Mouse (Mus musculus) heart, embryonic 14.5 days (tissue): Measurements from ENCODE around the gene Ehd2. TPM values are rescaled to one million over a fixed set of nuclear protein-coding genes. Genes with fewer than 3 reads are reported as not detected.
A peak's percentile ranks its signal among the peaks of the same experiment; 100 is the strongest.

ENCODE experiments used
- ATAC-seq: fragments of 200-750 bp; cut with Nextera tagmentation; 2 replicates; pipeline ENCODE4 v1.8.0; 2017; ENCODE audit warnings: low read depth, moderate TSS enrichment; ENCODE audit not compliant: insufficient number of reproducible peaks, insufficient read depth, low FRiP score
- H3K27ac ChIP-seq, 2 experiments: fragments of 200-500 bp in 1 of 2; fragments of 300-500 bp in 1 of 2; sonication (generic) in 1 of 2; replicated peaks in 1 of 2; 2 replicates each; pipeline ENCODE4 v1.5.1; 2012 to 2014; ENCODE audit warnings: low read depth in 2 of 2, low read length in 2 of 2, control low read depth in 1 of 2, mild to moderate bottlenecking in 1 of 2, mixed read lengths in 1 of 2; ENCODE audit not compliant: control insufficient read depth in 1 of 2, insufficient read depth in 1 of 2
- H3K27me3 ChIP-seq: fragments of 300-500 bp; sonication (generic); 2 replicates; pipeline ENCODE4 v1.6.1; 2014; ENCODE audit warnings: mild to moderate bottlenecking, low read length, control low read depth; ENCODE audit not compliant: control insufficient read depth, insufficient read depth
- H3K36me3 ChIP-seq: fragments of 300-500 bp; sonication (generic); 2 replicates; pipeline ENCODE4 v1.6.1; 2014; ENCODE audit warnings: mild to moderate bottlenecking, control low read depth, low read length, mixed read lengths; ENCODE audit not compliant: control insufficient read depth, insufficient read depth
- H3K4me1 ChIP-seq, 2 experiments: fragments of 200-500 bp in 1 of 2; fragments of 300-500 bp in 1 of 2; sonication (generic) in 1 of 2; 2 replicates each; pipeline ENCODE4 v1.6.1; 2012 to 2014; ENCODE audit warnings: low read length in 2 of 2, control low read depth in 1 of 2, mixed read lengths in 1 of 2; ENCODE audit not compliant: control insufficient read depth in 2 of 2, insufficient read depth in 2 of 2
- H3K4me2 ChIP-seq: fragments of 300-500 bp; sonication (generic); 2 replicates; pipeline ENCODE4 v1.6.1; 2014; ENCODE audit warnings: mild to moderate bottlenecking, low read length
- H3K4me3 ChIP-seq, 2 experiments: fragments of 200-500 bp in 1 of 2; fragments of 300-500 bp in 1 of 2; sonication (generic) in 1 of 2; 2 replicates each; pipeline ENCODE4 v1.5.1; 2012 to 2014; ENCODE audit warnings: low read length in 2 of 2, mild to moderate bottlenecking in 2 of 2, control low read depth in 1 of 2, low read depth in 1 of 2, moderate library complexity in 1 of 2; ENCODE audit not compliant: control insufficient read depth in 1 of 2, insufficient read depth in 1 of 2
- H3K9ac ChIP-seq: fragments of 300-500 bp; sonication (generic); 2 replicates; pipeline ENCODE4 v1.6.1; 2014; ENCODE audit warnings: mild to moderate bottlenecking, low read length
- H3K9me3 ChIP-seq: fragments of 300-500 bp; sonication (generic); 2 replicates; pipeline ENCODE4 v1.6.1; 2016; ENCODE audit warnings: low read length, control low read depth; ENCODE audit not compliant: control insufficient read depth
- WGBS: fragments of 180-500 bp; shearing (Covaris S2); extraction: QIAGEN DNeasy Blood & Tissue Kit; methylation state at CpG from one replicate; pipeline ENCODE4 v1.1.7; 2014; 5-methylcytosine and 5-hydroxymethylcytosine counted together
- polyA plus RNA-seq: library from polyadenylated mRNA; unstranded; fragments of >200 nt; fragmentation: Nextera tagmentation; extraction: Ambion mirVana; gene quantifications from 2 replicates; pipeline ENCODE4 v1.2.1, GENCODE M21; 2014

Ehd2 gene
- polyA plus RNA-seq, 1 experiment from 2014 or later, result 37.4 TPM

- no peak overlapping the region for H3K27ac ChIP-seq
- H3K9me3 ChIP-seq, result no peaks in the 10 kb centered on the region
- H3K9ac ChIP-seq, result no peak overlapping the region
- H3K4me1 ChIP-seq, result no peaks in the 10 kb centered on the region
- H3K4me2 ChIP-seq, result no peak overlapping the region
- no peak for ATAC-seq
- peaks cover 96% of the 10 kb centered on the region for H3K36me3 ChIP-seq
- 75% methylated on average over 3 of the region's 3 CpGs for WGBS
- no peaks in the 10 kb centered on the region for H3K27me3 ChIP-seq
- H3K4me3 ChIP-seq, result no peak overlapping the region
These were observed 25.8 kb upstream of the Ehd2 start for GRCm38 (mm10) chr7:15993152-15993551.

GRCm38 (mm10) chr7:15991764-15992163, 24.4 kb upstream of the Ehd2 start:
- Histone ChIP-seq H3K27ac (no peak overlapping the region), H3K4me2 (no peak overlapping the region), H3K9ac (no peak overlapping the region), H3K36me3 (peaks cover 96% of the 10 kb centered on the region), H3K4me3 (no peak overlapping the region), H3K27me3 (no peaks in the 10 kb centered on the region), H3K4me1 (no peaks in the 10 kb centered on the region), H3K9me3 (no peaks in the 10 kb centered on the region)
- 92% methylated on average over 3 of the region's 3 CpGs for WGBS
- ATAC-seq, result no peak

- no peak overlapping the region for H3K27ac ChIP-seq
- H3K4me2 ChIP-seq, result no peak overlapping the region
- H3K4me3 ChIP-seq, result no peak overlapping the region
- no peaks in the 10 kb centered on the region for H3K9me3 ChIP-seq
- 93% methylated on average over 16 of the region's 16 CpGs for WGBS
- ATAC-seq, result no peak
- H3K9ac ChIP-seq, result no peak overlapping the region
- no peaks in the 10 kb centered on the region for H3K4me1 ChIP-seq
- H3K27me3 ChIP-seq, result no peaks in the 10 kb centered on the region
- H3K36me3 ChIP-seq, result peaks cover 81% of the 10 kb centered on the region
These were observed 20.4 kb upstream of the Ehd2 start for GRCm38 (mm10) chr7:15987661-15988356.

DNA sequence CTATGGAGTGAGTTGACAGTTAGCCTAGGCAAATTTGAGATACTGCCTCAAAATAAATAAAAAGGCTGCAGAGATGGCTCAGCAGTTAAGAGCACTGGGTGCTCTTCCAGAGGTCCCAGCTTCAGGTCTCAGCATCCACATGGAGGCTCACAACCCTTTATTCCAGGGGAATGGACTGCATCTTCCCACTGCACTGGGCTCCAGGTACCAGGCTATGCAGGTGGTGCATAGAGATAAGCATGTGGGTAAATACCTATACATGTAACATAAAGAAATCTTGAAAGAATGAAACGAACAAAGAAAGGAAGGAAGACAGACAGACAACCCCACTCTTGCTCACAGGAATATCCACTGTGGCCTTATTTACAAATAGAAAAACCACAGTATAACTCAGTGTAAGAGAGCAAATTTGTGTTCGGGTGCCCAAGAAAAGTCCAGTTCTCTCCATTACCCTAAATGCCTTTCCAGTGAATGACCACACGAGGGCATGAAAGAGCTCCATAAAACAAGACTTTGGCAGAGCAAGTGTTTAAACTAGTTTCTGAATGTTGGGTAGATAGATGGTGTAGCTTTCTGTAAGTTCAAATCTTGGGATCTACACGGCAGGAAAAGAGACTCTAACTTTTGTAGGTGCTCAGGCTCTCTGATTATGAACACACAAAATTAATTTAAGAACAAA, 15.5 kb upstream of the Ehd2 start:
- peaks cover 10 to 27% of the 10 kb centered on the region in 2 experiments for H3K4me1 ChIP-seq
- H3K9ac ChIP-seq, result no peak overlapping the region
- H3K36me3 ChIP-seq, result peaks cover 58% of the 10 kb centered on the region
- H3K27ac ChIP-seq, result no peak overlapping the region
- no peaks in the 10 kb centered on the region for H3K9me3 ChIP-seq
- H3K27me3 ChIP-seq, result no peaks in the 10 kb centered on the region
- ATAC-seq, result no peak
- no peak overlapping the region for H3K4me3 ChIP-seq
- H3K4me2 ChIP-seq, result no peak overlapping the region
- 33% methylated on average over 4 of the region's 4 CpGs for WGBS

GRCm38 (mm10) chr7:15981538-15981937, 14.2 kb upstream of the Ehd2 start:
- peaks cover 52% of the 10 kb centered on the region for H3K36me3 ChIP-seq

GRCm38 (mm10) chr7:15980246-15980645, 12.9 kb upstream of the Ehd2 start:
- H3K9ac ChIP-seq, result no peak overlapping the region
- 26% methylated on average over 8 of the region's 8 CpGs for WGBS
- ATAC-seq, result peak; percentile 71
- peaks cover 52% of the 10 kb centered on the region for H3K36me3 ChIP-seq
- no peaks in the 10 kb centered on the region for H3K27me3 ChIP-seq
- no peaks in the 10 kb centered on the region for H3K9me3 ChIP-seq
- peaks cover 10 to 27% of the 10 kb centered on the region in 2 experiments for H3K4me1 ChIP-seq
- no peak overlapping the region for H3K4me3 ChIP-seq
- no peak overlapping the region for H3K4me2 ChIP-seq
- H3K27ac ChIP-seq, result peak overlapping the region; percentile 44 to 81; a peak in 3 of 4 replicates

More at GRCm38 (mm10) chr7:15981538-15981937, 14.2 kb upstream of the Ehd2 start:
- ATAC-seq, result no peak
- 50% methylated on average over 4 of the region's 4 CpGs for WGBS
- Histone ChIP-seq H3K9me3 (no peaks in the 10 kb centered on the region), H3K27me3 (no peaks in the 10 kb centered on the region), H3K27ac (peak overlapping the region; percentile 60 to 81), H3K4me1 (peaks cover 10 to 27% of the 10 kb centered on the region in 2 experiments), H3K9ac (peak overlapping the region; percentile 41; the same call in 1 of the 2 replicates), H3K4me2 (no peak overlapping the region), H3K4me3 (no peak overlapping the region)

DNA sequence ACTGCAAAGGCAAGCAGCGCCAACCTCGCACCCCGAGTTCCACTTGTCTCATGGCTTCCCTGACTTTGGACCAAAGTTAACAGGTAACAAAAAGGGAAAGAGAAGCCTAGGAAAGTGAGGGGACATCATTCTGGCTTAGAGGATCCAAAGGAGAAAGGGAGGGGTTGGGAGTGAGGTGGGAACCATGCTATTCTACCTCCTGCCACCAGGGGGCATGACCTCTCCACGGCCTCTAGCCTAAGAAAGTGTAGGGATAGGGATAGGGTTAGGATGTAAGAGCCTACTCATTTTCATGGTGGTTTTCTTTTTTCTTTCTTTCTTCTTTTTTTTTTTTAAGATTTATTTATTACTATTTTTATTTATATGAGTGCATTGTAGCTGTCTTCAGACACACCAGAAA, 8.5 kb upstream of the Ehd2 start:
- no peak for ATAC-seq
- H3K27me3 ChIP-seq, result no peaks in the 10 kb centered on the region
- WGBS, result 76% methylated on average over 4 of the region's 4 CpGs
- no peak overlapping the region for H3K27ac ChIP-seq
- peaks cover 72% of the 10 kb centered on the region for H3K36me3 ChIP-seq
- H3K4me3 ChIP-seq, result no peak overlapping the region
- peaks cover 8 to 12% of the 10 kb centered on the region in 2 experiments; a peak in 3 of 4 replicates for H3K4me1 ChIP-seq
- no peak overlapping the region for H3K9ac ChIP-seq
- H3K9me3 ChIP-seq, result no peaks in the 10 kb centered on the region
- H3K4me2 ChIP-seq, result no peak overlapping the region
